Mouse (Mus musculus) liver, embryonic 14.5 days (tissue): Measurements from ENCODE around the gene Evi5.

Experiments
- CTCF ChIP-seq: IDR thresholded peaks from 2 replicates; pipeline ENCODE4 v1.5.1; 2016; ENCODE audit warnings: antibody characterized with exemption, low read depth, control low read depth
- EP300 ChIP-seq: IDR thresholded peaks from 2 replicates; pipeline ENCODE4 v1.6.1; 2016; ENCODE audit warnings: antibody characterized with exemption, low read depth

DNA sequence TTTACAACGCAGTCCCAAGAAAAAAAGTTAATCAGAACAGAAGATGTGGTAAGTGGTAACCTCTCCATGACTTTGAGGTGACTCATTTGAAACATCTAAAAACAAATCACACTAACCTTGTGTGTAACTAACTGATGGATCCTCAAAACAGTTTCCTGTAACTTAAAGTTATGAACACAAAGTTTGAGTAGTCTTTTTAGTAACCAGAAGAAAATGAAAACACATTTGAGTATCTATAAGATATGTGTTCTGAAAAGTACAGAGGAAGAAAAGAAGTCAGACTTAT, 97.4 kb downstream of the Evi5 start:
- TF ChIP-seq CTCF, result no peak
- no peak for TF ChIP-seq EP300
